Mouse (Mus musculus) gastrocnemius, adult 8-10 months (tissue): ENCODE results near the gene Myo1d. TPM values are rescaled to one million over a fixed set of nuclear protein-coding genes. Genes with fewer than 3 reads are reported as not detected.

Experiments used
- DNase-seq, 2 experiments: peaks; one replicate each; pipeline ENCODE4 v3.0.0; 2022; ENCODE audit warnings: low spot score in 2 of 2
- total RNA-seq, 4 experiments: library from RNA; stranded (reverse); gene quantifications; 2 replicates each; pipeline ENCODE4 v1.2.4; 2022

Gene Myo1d
- total RNA-seq, 4 experiments from 2014 or later: 2.3 to 3.6 (median 3.2) TPM

- DNase-seq: no peak
Observed at GRCm38 (mm10) chr11:80506483-80506882, 273.3 kb downstream of the Myo1d start.

DNA sequence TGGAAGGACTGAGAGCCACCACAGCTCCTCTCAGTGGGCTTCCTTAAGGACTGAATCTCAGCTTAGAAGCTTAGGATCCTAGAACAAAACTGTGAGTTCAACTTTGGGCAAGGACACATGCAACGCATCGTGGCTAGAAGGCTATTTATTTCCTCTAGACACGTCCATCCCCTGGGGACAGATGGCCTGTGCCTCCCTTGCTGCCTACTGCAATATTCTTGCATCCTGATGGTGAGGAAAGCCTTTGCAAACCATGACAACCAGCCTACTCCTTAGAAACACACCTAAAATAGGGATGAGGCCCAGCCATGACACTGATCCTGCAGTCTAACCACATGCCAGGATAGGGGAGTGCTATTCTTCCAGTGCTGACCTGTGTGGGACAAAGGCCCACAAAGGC lies 274.2 kb downstream of the Myo1d start:
- no peak for DNase-seq

- no peak for DNase-seq
Observed at GRCm38 (mm10) chr11:80504519-80505385, 275.1 kb downstream of the Myo1d start.

- no peak for DNase-seq
Observed at GRCm38 (mm10) chr11:80503726-80504452, 275.9 kb downstream of the Myo1d start.

DNA sequence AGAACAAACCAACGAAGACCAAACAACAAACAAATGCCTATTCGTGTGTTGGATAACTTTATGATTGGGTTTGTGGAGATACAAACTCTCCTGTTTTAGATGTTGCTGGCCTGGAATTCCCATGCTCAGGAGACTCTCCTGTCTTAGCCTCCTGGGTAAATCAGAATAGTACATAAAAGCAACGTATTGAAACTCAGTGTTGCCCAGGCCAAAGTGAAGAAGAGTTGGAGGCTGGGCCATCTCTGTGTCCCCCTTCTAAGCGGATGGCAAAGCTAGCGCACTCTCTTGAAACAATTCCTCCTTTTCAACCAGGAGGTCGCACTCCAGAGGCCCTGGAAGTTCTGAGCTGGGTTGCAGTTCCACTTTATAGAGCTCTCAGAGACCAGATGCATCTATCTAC lies 276.5 kb downstream of the Myo1d start:
- DNase-seq: no peak

- no peak for DNase-seq
Observed at GRCm38 (mm10) chr11:80499550-80499952, 280.3 kb downstream of the Myo1d start.

- no peak for DNase-seq
Observed at GRCm38 (mm10) chr11:80498328-80499070, 281.3 kb downstream of the Myo1d start.

GRCm38 (mm10) chr11:80497225-80497919 lies 282.5 kb downstream of the Myo1d start:
- DNase-seq: no peak

GRCm38 (mm10) chr11:80496640-80497039 lies 283.2 kb downstream of the Myo1d start:
- no peak for DNase-seq

- DNase-seq: no peak
Observed at GRCm38 (mm10) chr11:80495972-80496371, 283.9 kb downstream of the Myo1d start.

- DNase-seq: no peak
Observed at GRCm38 (mm10) chr11:80494852-80495251, 285.0 kb downstream of the Myo1d start.

DNA sequence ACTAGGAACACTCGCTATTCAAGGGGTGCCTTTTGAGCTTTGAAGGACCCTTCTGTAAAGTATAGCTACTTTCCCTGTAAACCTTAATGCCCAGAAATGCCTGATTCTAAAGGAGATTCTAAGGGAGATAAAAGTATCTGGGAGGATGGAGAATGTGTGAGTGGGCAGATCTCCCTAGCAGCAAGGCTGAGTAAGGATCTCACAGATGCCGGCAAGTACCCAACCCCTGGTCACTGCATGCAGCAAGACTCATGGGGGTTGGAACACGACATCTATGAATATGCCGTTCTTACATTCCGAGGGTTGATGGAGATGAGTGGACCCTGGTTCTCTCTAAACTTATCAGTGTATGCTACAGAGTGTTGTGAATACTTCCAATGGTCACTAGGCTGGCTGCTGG lies 286.6 kb downstream of the Myo1d start:
- DNase-seq: no peak

DNA sequence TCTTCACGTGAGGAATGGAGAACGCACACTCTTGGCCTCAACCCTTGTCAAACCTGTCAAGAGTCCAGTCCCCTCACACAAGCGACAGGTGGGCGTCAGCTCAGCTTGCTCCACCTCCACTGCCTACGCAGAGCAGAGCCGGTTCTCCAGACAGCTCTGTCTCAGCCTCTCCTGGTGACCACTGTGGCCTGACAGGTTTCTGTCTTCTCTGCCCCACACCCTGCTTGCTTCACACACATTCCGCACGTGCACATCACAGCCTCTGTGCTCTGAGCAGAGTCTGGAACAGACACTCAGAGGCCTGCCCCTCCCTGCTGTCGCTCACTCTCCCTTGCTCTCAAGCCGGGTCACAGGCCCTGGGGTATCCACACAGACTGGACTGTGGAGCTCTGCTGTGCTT lies 289.0 kb downstream of the Myo1d start:
- no peak for DNase-seq

DNA sequence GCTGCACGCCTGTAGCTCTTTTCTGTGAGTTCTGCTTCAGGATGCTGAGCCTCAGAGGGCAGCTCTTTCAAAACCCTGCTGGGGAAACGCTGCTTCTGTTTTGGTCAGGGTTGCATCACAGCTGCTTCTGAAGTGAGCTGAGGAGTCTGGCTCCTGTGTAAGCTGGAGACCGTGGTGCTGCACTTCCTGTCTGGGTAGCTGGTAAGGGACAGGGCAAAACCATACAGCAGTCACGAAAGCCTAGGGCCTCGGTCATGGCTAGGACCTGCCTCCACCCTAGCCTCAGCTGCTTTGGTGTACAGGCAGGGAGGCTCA lies 290.0 kb downstream of the Myo1d start:
- no peak for DNase-seq

DNA sequence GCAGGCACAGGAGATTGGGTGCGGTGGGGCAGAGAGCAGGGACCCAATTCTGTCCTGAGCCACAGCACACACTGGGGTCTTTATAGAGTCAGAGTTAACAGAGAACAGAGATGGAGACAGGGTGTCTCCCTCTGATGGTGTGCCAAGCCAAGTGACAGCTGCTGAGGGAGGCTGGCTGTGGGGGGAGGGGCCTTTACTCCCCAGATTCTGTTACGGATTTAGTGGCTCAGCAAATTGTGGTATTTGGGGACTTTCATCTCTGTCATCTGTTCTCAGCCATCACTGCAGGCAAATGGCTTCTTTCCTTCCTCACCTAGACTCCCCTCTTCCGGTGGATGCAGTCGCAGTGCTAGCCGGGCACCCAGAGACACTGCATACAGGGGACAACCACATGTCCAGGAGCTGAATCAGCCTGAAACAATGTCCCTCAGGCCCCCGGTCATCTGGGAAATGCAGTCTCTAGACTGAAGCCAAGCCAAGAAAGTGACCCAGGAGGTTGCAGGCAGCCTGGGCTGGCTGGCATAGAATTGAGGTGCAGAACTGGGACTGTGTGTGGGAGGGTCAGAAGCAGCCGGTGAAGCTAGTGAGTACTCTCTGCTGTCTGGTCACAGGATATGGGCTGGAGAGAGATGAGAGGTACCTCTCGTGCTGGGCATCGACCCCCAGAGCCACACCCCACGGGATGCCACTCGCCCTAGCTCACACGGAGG lies 290.5 kb downstream of the Myo1d start:
- DNase-seq: no peak

GRCm38 (mm10) chr11:80487904-80488587 lies 291.8 kb downstream of the Myo1d start:
- no peak for DNase-seq

GRCm38 (mm10) chr11:80485622-80486206 lies 294.1 kb downstream of the Myo1d start:
- no peak for DNase-seq

DNA sequence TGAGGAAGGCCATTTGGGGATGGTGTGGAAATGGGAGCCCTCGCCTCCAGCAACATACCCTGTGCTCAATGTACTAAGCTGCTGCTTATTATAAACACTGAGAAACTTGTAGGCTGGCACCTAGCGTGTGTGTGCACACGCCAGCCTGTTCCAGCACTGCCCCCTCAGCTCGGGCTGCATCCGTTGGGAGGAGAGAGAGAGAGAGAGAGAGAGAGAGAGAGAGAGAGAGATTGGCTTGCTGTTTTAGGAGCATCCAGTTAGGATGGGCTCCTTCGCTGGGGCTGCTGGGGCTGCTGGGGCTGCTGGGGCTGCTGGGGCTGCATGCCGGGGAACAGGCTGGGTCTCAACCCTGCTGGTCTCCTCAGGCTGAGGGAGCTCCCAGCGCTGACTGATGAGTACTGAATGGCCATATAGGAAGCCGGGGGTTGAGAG lies 294.7 kb downstream of the Myo1d start:
- DNase-seq: no peak

- no peak for DNase-seq
Observed at GRCm38 (mm10) chr11:80484191-80484791, 295.5 kb downstream of the Myo1d start.
